Mouse (Mus musculus) bone marrow, adult 2 months (tissue): ENCODE data around the gene Baz2a.

Experiments used
- CTCF ChIP-seq: fragments of 200-500 bp; IDR thresholded peaks from 2 replicates; pipeline ENCODE4 v1.5.1; 2011; ENCODE audit warnings: low read length, control low read depth; ENCODE audit not compliant: control insufficient read depth, insufficient read depth
- POLR2A ChIP-seq: fragments of 200-500 bp; IDR thresholded peaks from 2 replicates; pipeline ENCODE4 v1.6.1; 2011; ENCODE audit warnings: low read depth, mild to moderate bottlenecking, control low read depth, low read length, borderline replicate concordance; ENCODE audit not compliant: control insufficient read depth

GRCm38 (mm10) chr10:128148789-128149365 lies 57.5 kb downstream of the Baz2a start:
- TF ChIP-seq CTCF (no peak), POLR2A (no peak)
